Mouse (Mus musculus) heart, adult 2 months (tissue): ENCODE measurements around the gene Slco4a1.

Experiments used
- CTCF ChIP-seq: fragments of 200-600 bp; IDR thresholded peaks from 2 replicates; pipeline ENCODE4 v1.8.1; 2022; ENCODE audit warnings: antibody characterized with exemption, mild to moderate bottlenecking, moderate library complexity
- POLR2A ChIP-seq: fragments of 200-500 bp; IDR thresholded peaks from 2 replicates; pipeline ENCODE4 v1.6.1; 2011; ENCODE audit warnings: mild to moderate bottlenecking, low read depth, low read length, control low read depth; ENCODE audit not compliant: insufficient read depth

GRCm38 (mm10) chr2:180437149-180437864 lies 18.7 kb upstream of the Slco4a1 start:
- TF ChIP-seq CTCF (no peak), POLR2A (no peak)
